Mouse (Mus musculus): Measurements from ENCODE around the gene Ostc. TPM values are rescaled to one million over a fixed set of nuclear protein-coding genes. Genes with fewer than 3 reads are reported as not detected.
A peak's percentile ranks its signal among the peaks of the same experiment; 100 is the strongest.

Gene Ostc
- 10 to 100 TPM; 54.5 to 55.0 TPM for total RNA-seq (2021)
- long read RNA-seq, experiment 1, transcript Ostc-201 (4 exons, 1,067 nt) = major isoform, 36 of 38 reads
- long read RNA-seq, experiment 1, partial matches to known transcripts = 1 of 38 reads
- long read RNA-seq, experiment 1, other reads (novel, unspliced or antisense) = 0 of 38 reads
- long read RNA-seq, experiment 2, transcript Ostc-201 (4 exons, 1,067 nt) = major isoform, 24 of 27 reads
- long read RNA-seq, experiment 2, partial matches to known transcripts = 0 of 27 reads
- long read RNA-seq, experiment 2, other reads (novel, unspliced or antisense) = 0 of 27 reads

DNA sequence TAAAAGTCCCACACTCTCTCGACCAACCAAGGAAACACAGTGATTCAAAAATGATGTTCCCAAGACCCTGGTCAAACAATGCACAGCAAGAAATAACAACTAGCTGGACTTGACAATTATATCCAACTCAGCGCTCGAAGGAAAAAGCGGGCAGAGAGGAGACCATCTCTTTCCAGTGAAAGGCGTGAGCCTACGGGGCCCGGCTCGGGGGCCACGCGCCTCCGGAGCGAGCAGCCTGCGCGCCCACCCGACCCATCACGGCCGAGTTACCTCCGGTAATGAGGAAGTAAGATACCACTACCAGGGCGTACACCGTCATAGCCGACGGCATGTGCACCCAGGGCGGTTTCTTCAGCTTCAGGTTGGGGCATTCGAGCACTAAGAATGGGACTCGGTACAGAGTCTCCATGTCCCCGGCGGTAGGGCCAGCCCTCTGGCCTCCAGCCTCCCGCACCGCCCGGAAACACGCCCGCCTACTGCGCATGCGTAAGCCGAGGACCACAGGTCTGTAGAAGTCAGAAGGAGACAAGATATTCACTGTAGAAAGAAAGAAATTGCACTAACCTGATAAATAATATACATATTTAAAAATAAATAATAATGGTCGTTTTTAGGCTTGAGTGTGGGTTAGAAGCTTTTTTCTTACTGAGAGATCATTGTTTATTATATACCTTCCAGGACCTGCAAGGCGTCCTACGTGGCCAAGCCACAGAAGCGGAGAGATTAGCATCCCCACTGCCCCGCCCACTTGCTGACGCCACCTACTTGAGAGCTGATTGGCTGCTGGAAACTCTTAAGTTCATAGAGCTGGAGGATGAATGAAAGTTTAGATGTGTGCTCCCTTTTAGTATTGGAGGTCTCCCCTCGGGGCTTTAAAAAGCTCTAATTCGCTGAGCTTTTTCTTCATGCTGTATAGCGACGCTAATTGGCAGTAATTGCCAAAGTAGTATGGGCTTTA, at the start of gene Ostc:
Gene Ostc, minus strand, starts transcription at position 478 of the 958 bp plus-strand sequence.
- Histone ChIP-seq H3K27ac (peak within 1 kb of the TSS; percentile 89), H3K4me3 (peak within 1 kb of the TSS; percentile 96)
- no peak; the same call in 1 of the 2 replicates for TF ChIP-seq CTCF (IDR thresholded peaks at IDR 0.05)
- intact Hi-C loops (cut with DNase I) = loop anchor here (10.0 kb wide), 1 partner anchor 804 kb away; the partner anchor contains the start of gene Casp6
- DNase-seq (ENCODE audit: extremely low spot score in 1 of 2, low spot score in 2 of 2) = peak; percentile 90 to 92

DNA sequence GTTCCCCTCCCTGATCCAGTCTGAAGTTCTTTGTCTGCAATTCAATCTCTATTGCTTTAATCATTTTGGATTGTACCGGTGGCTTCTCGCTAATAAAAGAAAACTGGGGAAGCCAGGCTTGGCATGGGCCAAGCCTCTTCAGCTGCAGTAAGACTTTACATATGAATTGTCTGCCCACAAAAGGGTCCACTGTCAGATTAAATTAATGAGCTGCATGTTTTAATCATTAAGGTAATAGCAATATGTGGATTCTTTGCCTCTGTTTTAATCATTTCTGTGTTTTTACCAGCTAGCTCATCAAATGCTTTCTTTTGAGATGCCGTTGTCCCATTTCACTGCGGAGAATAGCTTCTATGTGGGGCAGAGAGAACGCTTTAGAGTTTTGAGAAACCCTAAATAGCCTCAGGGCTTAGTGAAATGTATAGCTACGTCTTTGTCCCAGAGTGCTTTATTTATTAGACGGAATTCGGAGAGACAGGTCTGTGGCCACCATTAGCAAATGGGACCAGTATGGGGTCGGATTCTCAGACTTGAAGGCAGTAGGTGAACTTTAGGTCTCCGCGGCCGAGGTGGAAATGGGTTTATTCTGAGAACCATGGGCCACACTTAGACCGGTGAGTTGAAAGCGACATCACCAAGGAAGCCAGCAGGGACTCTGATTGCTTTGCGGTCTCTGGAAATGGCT, 49.1 kb upstream of the Ostc start:
- TF ChIP-seq CTCF (IDR thresholded peaks at IDR 0.05) = no peak
- intact Hi-C loops (cut with DNase I) = no loop called here
- Histone ChIP-seq H3K27ac (no peak overlapping the region), H3K4me3 (no peak overlapping the region)
- no peak for DNase-seq (ENCODE audit: extremely low spot score in 1 of 2, low spot score in 2 of 2)

DNA sequence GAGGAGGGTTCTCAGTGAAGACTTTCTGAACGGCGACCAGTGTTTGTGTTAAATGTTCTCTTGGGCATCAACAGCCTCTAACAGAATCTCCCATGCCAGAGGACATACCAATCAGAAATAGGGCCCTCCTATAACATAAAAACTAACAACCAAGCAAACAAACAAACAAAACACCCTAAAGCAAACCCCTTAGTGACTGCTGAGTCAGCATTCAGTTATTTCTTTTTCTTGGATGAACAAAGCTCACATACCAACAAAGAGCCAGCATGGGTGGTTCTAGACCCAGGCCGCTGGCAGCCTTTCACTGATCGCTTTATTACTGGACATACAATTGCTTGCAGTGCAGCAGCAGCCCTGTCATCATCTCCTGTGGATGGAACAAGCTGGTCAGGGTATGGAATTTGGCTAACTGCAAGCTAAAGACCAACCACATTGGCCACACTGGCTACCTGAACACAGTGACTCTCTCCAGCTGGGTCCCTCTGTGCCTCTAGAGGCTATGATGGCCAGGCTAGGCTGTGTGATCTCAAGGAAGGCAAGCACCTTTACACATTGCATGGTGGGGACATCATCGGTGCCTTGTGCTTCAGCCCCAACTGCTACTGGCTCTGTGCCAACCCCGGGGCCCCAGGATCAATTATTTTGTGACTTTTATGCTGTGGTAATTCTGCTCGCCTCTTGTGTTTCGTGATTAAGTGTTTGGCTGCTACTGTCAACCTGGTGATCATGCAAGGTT, 48.0 kb upstream of the Ostc start:
- no peak for DNase-seq (ENCODE audit: extremely low spot score in 1 of 2, low spot score in 2 of 2)
- intact Hi-C loops (cut with DNase I) = no loop called here
- Histone ChIP-seq H3K4me3 (no peak overlapping the region), H3K27ac (no peak overlapping the region)
- TF ChIP-seq CTCF (IDR thresholded peaks at IDR 0.05) = no peak

DNA sequence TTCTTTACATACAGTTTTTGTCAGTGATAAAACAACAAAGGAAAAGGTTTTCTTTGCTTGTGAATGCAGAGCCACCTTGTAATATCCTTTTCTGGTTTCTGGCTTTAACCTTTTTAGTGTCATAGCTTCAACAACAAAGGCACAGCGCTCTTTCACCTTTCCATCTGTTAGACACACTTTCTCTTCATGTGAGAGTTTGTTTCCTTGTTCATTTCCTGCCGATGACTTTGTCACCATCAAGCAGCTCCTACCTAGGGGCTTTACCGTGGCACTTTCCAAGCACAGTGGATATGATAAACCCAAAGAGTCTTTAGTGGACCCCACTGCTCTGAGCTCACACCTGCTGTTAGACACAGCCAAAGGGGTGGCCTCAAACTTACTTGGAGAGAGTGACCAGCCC, 40.0 kb upstream of the Ostc start:
- Histone ChIP-seq H3K27ac (no peak overlapping the region), H3K4me3 (no peak overlapping the region)
- TF ChIP-seq CTCF (IDR thresholded peaks at IDR 0.05) = no peak
- intact Hi-C loops (cut with DNase I) = no loop called here
- DNase-seq (ENCODE audit: extremely low spot score in 1 of 2, low spot score in 2 of 2) = no peak

DNA sequence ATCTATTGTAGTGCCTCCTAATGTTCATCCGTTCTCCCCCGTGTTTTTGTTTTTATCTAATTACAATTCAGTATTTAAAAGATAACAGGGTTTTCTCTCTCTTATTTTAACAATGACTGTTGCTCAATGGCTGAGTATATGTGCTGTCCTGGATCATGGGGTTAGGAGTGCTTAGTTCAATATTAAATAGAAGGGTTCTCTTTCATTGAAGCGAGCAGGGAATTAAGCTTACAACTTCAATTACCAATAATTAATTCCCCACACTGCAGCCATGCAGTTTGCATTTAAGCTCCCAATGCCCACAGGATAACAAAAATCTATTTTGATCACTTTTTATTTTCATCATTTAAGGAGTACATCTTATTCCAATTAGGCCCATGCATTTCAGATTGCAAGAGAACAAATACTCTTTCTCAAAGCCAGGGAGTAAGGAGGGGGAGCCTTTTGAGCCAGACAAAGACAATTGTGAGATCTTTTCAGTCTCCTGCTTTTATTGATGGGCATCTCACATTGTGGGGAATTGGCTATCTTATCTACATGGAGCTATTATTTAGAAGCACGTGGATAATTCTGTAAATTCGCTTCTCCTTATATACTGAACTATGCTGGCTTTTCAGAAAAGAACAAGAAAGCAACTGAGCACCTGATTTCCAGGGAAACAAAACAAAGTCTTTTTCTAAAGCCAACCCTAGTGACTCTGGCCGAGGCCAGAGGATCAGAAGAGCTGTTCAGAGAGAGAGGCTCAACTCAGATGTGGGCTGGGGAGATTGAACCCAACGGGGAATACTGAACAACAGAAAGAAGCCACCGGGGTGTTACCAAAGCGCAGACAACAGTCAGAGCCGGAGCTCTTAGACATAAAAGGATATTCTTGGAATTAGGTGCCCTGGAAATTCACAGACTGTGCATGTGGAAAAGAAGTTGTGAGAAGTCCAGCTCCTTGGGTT, 37.7 kb upstream of the Ostc start:
- no peak for TF ChIP-seq CTCF (IDR thresholded peaks at IDR 0.05)
- H3K4me3 ChIP-seq = no peak overlapping the region
- no peak overlapping the region for H3K27ac ChIP-seq
- intact Hi-C loops (cut with DNase I) = no loop called here
- no peak for DNase-seq (ENCODE audit: extremely low spot score in 1 of 2, low spot score in 2 of 2)

DNA sequence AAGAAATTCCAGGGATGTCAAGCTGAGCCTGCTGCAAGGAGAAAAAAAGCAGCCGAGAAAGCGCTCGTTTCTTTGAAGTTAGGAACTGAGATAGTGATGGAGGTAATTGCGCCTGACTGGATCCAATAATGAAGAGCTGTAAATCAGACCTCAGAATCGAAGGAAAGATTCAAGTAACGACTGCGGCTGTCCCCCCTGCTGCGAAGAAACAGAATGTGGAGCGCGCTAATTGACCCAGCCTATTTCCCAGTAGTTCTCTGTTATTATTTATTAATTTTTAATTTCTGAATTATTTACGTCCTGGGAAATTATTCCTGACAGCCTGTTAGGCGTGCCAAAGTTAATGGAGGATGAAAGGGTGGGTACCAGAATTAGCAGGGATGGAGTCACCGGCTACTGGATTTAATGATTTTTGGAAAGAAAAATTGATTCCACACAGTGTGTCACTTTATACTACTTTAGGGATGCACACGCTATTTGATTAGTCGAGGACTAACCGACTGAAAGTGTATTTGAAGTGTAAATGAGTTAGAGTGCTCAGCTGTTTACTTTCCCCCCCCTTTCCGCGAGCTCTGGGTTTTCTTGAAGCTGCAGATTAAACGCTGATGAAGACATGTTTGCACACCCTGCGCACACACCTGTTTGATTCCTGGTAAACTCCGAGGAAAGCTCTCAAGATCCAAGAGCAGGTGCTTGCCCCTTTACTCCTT, 28.6 kb upstream of the Ostc start:
- no peak for DNase-seq (ENCODE audit: extremely low spot score in 1 of 2, low spot score in 2 of 2)
- TF ChIP-seq CTCF (IDR thresholded peaks at IDR 0.05) = no peak
- Histone ChIP-seq H3K4me3 (no peak overlapping the region), H3K27ac (no peak overlapping the region)
- intact Hi-C loops (cut with DNase I) = loop anchor here (10.0 kb wide), 1 partner anchor 1947 kb away; the partner anchor contains the start of genes Aimp1 and Tbck

DNA sequence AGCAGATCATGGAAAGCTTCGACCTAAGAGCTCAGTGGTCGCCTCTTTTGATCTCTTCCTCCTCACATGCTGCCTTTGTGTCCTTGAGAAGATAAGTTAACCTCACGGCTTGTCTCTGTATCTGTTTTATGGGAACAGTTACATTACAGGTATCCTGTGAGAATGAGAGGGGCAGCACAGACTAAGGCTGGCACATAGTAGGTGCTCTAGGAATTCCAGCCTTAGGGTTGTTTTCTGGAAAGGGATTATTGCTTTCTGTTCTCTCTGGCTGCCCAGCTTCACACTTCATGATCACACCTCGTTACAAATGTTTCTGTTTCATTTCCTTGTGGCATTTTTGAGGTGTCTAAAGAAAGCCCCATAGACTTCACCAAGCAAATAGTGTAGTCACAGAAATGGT, 27.5 kb upstream of the Ostc start:
- no peak for DNase-seq (ENCODE audit: extremely low spot score in 1 of 2, low spot score in 2 of 2)
- intact Hi-C loops (cut with DNase I) = loop anchor here (10.0 kb wide), 1 partner anchor 1948 kb away; the partner anchor contains the start of genes Aimp1 and Tbck
- no peak overlapping the region for H3K4me3 ChIP-seq
- no peak overlapping the region for H3K27ac ChIP-seq
- TF ChIP-seq CTCF (IDR thresholded peaks at IDR 0.05) = no peak

DNA sequence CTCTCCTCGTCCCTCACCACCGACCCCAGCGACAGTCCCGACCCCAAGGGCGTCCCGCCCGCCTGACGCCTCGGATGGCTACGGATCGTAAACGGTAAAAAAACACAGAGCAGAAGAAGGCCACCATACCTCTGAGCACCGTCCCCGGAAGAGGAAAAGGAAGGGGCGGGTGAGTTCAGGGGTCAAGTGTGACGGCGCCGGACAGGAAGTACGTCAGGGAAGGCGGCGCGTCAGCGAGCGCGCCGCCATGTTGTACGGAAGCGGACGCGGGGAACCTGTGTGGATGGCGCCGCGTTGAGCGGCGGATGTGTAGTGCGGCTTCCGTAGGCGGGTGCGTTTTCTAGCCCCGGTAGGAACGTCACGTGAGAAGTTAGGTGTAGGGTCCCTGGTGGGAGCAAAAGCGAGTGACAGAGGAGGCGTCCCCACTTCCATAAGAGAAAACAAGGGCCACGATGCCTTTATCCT, 21.0 kb upstream of the Ostc start, which contains the start of gene Rpl34:
Gene Rpl34, minus strand, starts transcription at position 210 of the 465 bp plus-strand sequence.
- intact Hi-C loops (cut with DNase I) = loop anchor here (10.0 kb wide), 1 partner anchor 1955 kb away; the partner anchor contains the start of genes Aimp1 and Tbck
- Histone ChIP-seq H3K4me3 (peak within 1 kb of the TSS; percentile 95), H3K27ac (peak within 1 kb of the TSS; percentile 80)
- TF ChIP-seq CTCF (IDR thresholded peaks at IDR 0.05) = no peak
- peak; percentile 91 to 95 for DNase-seq (ENCODE audit: extremely low spot score in 1 of 2, low spot score in 2 of 2)

DNA sequence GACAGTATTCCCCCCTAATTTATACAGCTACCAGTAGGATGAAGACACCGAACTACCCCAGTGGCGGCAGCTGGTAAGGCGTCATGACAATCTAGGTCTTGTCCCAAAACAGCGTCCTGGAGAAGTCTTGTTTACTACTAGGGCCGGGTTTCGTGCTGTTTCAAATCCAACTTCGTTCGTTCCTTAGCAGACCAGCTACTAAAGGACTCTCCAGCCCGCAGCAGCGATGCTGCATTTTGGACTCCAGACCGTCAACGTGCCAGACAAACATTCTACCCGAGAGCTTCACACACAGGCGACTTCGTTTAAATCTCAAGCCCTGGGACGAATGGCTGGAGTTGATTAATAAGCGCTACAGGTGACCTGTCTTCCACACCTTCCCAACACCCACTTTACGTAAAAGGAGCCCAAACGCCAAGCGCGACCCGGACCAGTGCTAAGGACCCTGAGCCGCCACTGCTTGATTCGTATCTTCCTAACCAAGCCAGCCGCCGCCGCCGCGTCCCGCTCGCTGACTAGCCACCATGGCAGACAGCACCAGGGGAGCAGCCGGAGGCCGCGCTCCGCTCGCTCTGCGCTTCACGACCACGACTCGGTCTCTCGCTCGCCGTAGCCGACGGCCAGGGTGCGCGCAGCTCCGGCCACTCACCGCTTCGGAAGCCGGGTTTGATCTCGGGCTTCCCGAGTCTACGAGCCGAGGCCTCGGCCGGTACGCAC, 20.4 kb upstream of the Ostc start:
- intact Hi-C loops (cut with DNase I) = loop anchor here (10.0 kb wide), 1 partner anchor 1955 kb away; the partner anchor contains the start of genes Aimp1 and Tbck
- DNase-seq (ENCODE audit: extremely low spot score in 1 of 2, low spot score in 2 of 2) = peak; percentile 17 to 34
- peak; percentile 47 for TF ChIP-seq CTCF (IDR thresholded peaks at IDR 0.05)
- Histone ChIP-seq H3K4me3 (peak overlapping the region; percentile 95), H3K27ac (peak overlapping the region; percentile 74)

Data from left cerebral cortex, adult 2 months (tissue).